Mouse (Mus musculus): ENCODE data around the gene Ppif.

- TF ChIP-seq CTCF (IDR thresholded peaks at IDR 0.05; ENCODE audit: insufficient read depth, low read depth, low read length) (no peak), POLR2A (IDR thresholded peaks at IDR 0.05; ENCODE audit: insufficient read depth, low read depth, low read length) (no peak)
These were observed 47.3 kb downstream of the Ppif start for GRCm38 (mm10) chr14:25741211-25741610.
